Mouse (Mus musculus) CH12.LX (cell line): Measurements from ENCODE around the gene Pdcd6ip. TPM values are rescaled to one million over a fixed set of nuclear protein-coding genes. Genes with fewer than 3 reads are reported as not detected.
A peak's percentile ranks its signal among the peaks of the same experiment; 100 is the strongest.

ENCODE experiments used
- DNase-seq: peaks from one replicate; pipeline ENCODE4 v3.0.0-alpha.2; 2013; ENCODE audit errors: extremely low read depth
- H3K27ac ChIP-seq: 2 replicates; pipeline ENCODE4 v1.5.1; 2012; ENCODE audit warnings: low read depth, mild to moderate bottlenecking, control low read depth, moderate library complexity; ENCODE audit not compliant: insufficient read depth
- H3K27me3 ChIP-seq: replicated peaks from 2 replicates; pipeline ENCODE3; 2012; ENCODE audit warnings: inconsistent platforms
- H3K36me3 ChIP-seq, 2 experiments: replicated peaks in 1 of 2; 2 replicates each; pipeline versions ENCODE3 to v1.6.1; 2012; ENCODE audit warnings: inconsistent platforms in 1 of 2, low read length in 1 of 2, mild to moderate bottlenecking in 1 of 2, mixed read lengths in 1 of 2, moderate library complexity in 1 of 2; ENCODE audit not compliant: control insufficient read depth in 1 of 2, insufficient read depth in 1 of 2
- H3K4me1 ChIP-seq, 2 experiments: 2 replicates each; pipeline ENCODE4 v1.6.1; 2012; ENCODE audit warnings: inconsistent platforms in 1 of 2, moderate library complexity in 1 of 2; ENCODE audit not compliant: insufficient read depth in 2 of 2, control insufficient read depth in 1 of 2
- H3K4me2 ChIP-seq: 2 replicates; pipeline ENCODE4 v1.6.1; 2012; ENCODE audit warnings: low read depth, mild to moderate bottlenecking, control low read depth; ENCODE audit not compliant: poor library complexity, insufficient read depth, severe bottlenecking
- H3K4me3 ChIP-seq, 3 experiments: fragments of 150-350 bp in 1 of 3; sonication (generic) in 1 of 3; replicated peaks in 1 of 3; 2 replicates each; pipeline versions ENCODE3 to v1.5.1; 2011 to 2012; ENCODE audit warnings: low read depth in 2 of 3, low read length in 2 of 3, mild to moderate bottlenecking in 2 of 3, moderate library complexity in 2 of 3, control low read depth in 1 of 3, improper control_type of control experiment in 1 of 3, inconsistent platforms in 1 of 3, mixed read lengths in 1 of 3; ENCODE audit not compliant: poor library complexity in 1 of 3
- H3K79me2 ChIP-seq: replicated peaks from 2 replicates; pipeline ENCODE4 v1.6.1; 2012; ENCODE audit warnings: mild to moderate bottlenecking, moderate library complexity; ENCODE audit not compliant: control insufficient read depth, poor library complexity, insufficient read depth, severe bottlenecking; ENCODE audit errors: extremely low read depth
- H3K9ac ChIP-seq: 2 replicates; pipeline ENCODE4 v1.6.1; 2012; ENCODE audit warnings: low read depth, mild to moderate bottlenecking, control low read depth, moderate library complexity; ENCODE audit not compliant: insufficient read depth
- H3K9me3 ChIP-seq: replicated peaks from 2 replicates; pipeline ENCODE3; 2012; ENCODE audit warnings: low read length, inconsistent platforms, mixed read lengths
- BHLHE40 ChIP-seq: IDR thresholded peaks from 2 replicates; pipeline ENCODE4 v1.6.1; 2011; ENCODE audit warnings: mild to moderate bottlenecking, low read depth, low read length, improper control_type of control experiment
- CHD1 ChIP-seq: IDR thresholded peaks from 2 replicates; pipeline ENCODE4 v1.6.1; 2012; ENCODE audit warnings: low read depth, low read length, improper control_type of control experiment, inconsistent platforms
- CHD2 ChIP-seq: IDR thresholded peaks from 2 replicates; pipeline ENCODE4 v1.6.1; 2011; ENCODE audit warnings: low read length, improper control_type of control experiment
- CTCF ChIP-seq, 2 experiments: IDR thresholded peaks in 1 of 2; conservative IDR thresholded peaks in 1 of 2; 2 replicates each; pipeline ENCODE4 v1.5.1; 2011 to 2012; ENCODE audit warnings: low read depth in 2 of 2, low read length in 2 of 2, improper control_type of control experiment in 1 of 2, inconsistent platforms in 1 of 2, mild to moderate bottlenecking in 1 of 2, moderate library complexity in 1 of 2
- E2F4 ChIP-seq: IDR thresholded peaks from 2 replicates; pipeline ENCODE4 v1.6.1; 2011; ENCODE audit warnings: low read depth, low read length, improper control_type of control experiment; ENCODE audit not compliant: insufficient replicate concordance
- ELF1 ChIP-seq: IDR thresholded peaks from 2 replicates; pipeline ENCODE4 v1.6.1; 2014; ENCODE audit warnings: low read depth, mild to moderate bottlenecking, inconsistent platforms, low read length, improper control_type of control experiment
- EP300 ChIP-seq: IDR thresholded peaks from 2 replicates; pipeline ENCODE4 v1.6.1; 2011; ENCODE audit warnings: low read length, improper control_type of control experiment
- ETS1 ChIP-seq: conservative IDR thresholded peaks from 2 replicates; pipeline ENCODE4 v1.6.1; 2012; ENCODE audit warnings: low read depth, mild to moderate bottlenecking, inconsistent platforms, low read length, improper control_type of control experiment, moderate library complexity
- GABPA ChIP-seq: IDR thresholded peaks from 2 replicates; pipeline ENCODE4 v1.6.1; 2012; ENCODE audit warnings: low read depth, low read length, improper control_type of control experiment, inconsistent platforms; ENCODE audit not compliant: insufficient replicate concordance
- HCFC1 ChIP-seq: IDR thresholded peaks from 2 replicates; pipeline ENCODE4 v1.6.1; 2012; ENCODE audit warnings: low read depth, mild to moderate bottlenecking, inconsistent platforms, low read length, improper control_type of control experiment
- IRF4 ChIP-seq: IDR thresholded peaks from 2 replicates; pipeline ENCODE4 v1.6.1; 2014; ENCODE audit warnings: low read depth, mild to moderate bottlenecking, inconsistent platforms, low read length, improper control_type of control experiment
- JUN ChIP-seq: IDR thresholded peaks from 2 replicates; pipeline ENCODE4 v1.6.1; 2011; ENCODE audit warnings: low read depth, mild to moderate bottlenecking, low read length, improper control_type of control experiment, moderate library complexity; ENCODE audit not compliant: insufficient read depth
- JUND ChIP-seq: conservative IDR thresholded peaks from 2 replicates; pipeline ENCODE4 v1.6.1; 2011; ENCODE audit warnings: low read depth, low read length, improper control_type of control experiment
- KAT2A ChIP-seq: IDR thresholded peaks from 2 replicates; pipeline ENCODE4 v1.6.1; 2012; ENCODE audit warnings: low read length, improper control_type of control experiment, inconsistent platforms; ENCODE audit not compliant: insufficient replicate concordance
- MAFK ChIP-seq: IDR thresholded peaks from 2 replicates; pipeline ENCODE4 v1.6.1; 2011; ENCODE audit warnings: low read length, improper control_type of control experiment; ENCODE audit not compliant: insufficient replicate concordance
- MAX ChIP-seq: IDR thresholded peaks from 2 replicates; pipeline ENCODE4 v1.6.1; 2011; ENCODE audit warnings: low read length, improper control_type of control experiment
- MAZ ChIP-seq: IDR thresholded peaks from 2 replicates; pipeline ENCODE4 v1.6.1; 2012; ENCODE audit warnings: low read depth, mild to moderate bottlenecking, inconsistent platforms, low read length, improper control_type of control experiment, moderate library complexity
- MEF2A ChIP-seq: IDR thresholded peaks from 2 replicates; pipeline ENCODE4 v1.6.1; 2014; ENCODE audit warnings: low read depth, mild to moderate bottlenecking, inconsistent platforms, low read length, improper control_type of control experiment, borderline replicate concordance
- MXI1 ChIP-seq: IDR thresholded peaks from 2 replicates; pipeline ENCODE4 v1.6.1; 2011; ENCODE audit warnings: mild to moderate bottlenecking, low read depth, low read length, improper control_type of control experiment
- MYC ChIP-seq: IDR thresholded peaks from 2 replicates; pipeline ENCODE4 v1.6.1; 2011; ENCODE audit warnings: low read depth, mild to moderate bottlenecking, improper control_type of control experiment, low read length
- NELFE ChIP-seq: IDR thresholded peaks from 2 replicates; pipeline ENCODE4 v1.6.1; 2011; ENCODE audit warnings: low read depth, low read length, improper control_type of control experiment
- NRF1 ChIP-seq: IDR thresholded peaks from 2 replicates; pipeline ENCODE4 v1.6.1; 2014; ENCODE audit warnings: low read depth, mild to moderate bottlenecking, inconsistent platforms, low read length, improper control_type of control experiment, moderate library complexity
- PAX5 ChIP-seq: IDR thresholded peaks from 2 replicates; pipeline ENCODE4 v1.6.1; 2012; ENCODE audit warnings: low read length, inconsistent platforms, mixed read lengths
- POLR2A ChIP-seq: IDR thresholded peaks from 2 replicates; pipeline ENCODE4 v1.6.1; 2011; ENCODE audit warnings: low read depth, mild to moderate bottlenecking, improper control_type of control experiment, low read length
- POLR2AphosphoS2 ChIP-seq: IDR thresholded peaks from 2 replicates; pipeline ENCODE4 v1.6.1; 2011; ENCODE audit warnings: low read depth, low read length, improper control_type of control experiment
- RAD21 ChIP-seq: IDR thresholded peaks from 2 replicates; pipeline ENCODE4 v1.6.1; 2011; ENCODE audit warnings: low read depth, mild to moderate bottlenecking, low read length, improper control_type of control experiment, moderate library complexity
- RCOR1 ChIP-seq: conservative IDR thresholded peaks from 2 replicates; pipeline ENCODE4 v1.6.1; 2012; ENCODE audit warnings: low read depth, mild to moderate bottlenecking, inconsistent platforms, low read length, improper control_type of control experiment
- SIN3A ChIP-seq: IDR thresholded peaks from 2 replicates; pipeline ENCODE4 v1.6.1; 2012; ENCODE audit warnings: low read length, improper control_type of control experiment, inconsistent platforms
- SMC3 ChIP-seq: IDR thresholded peaks from 2 replicates; pipeline ENCODE4 v1.6.1; 2011; ENCODE audit warnings: low read depth, low read length, improper control_type of control experiment
- TBP ChIP-seq: conservative IDR thresholded peaks from 2 replicates; pipeline ENCODE4 v1.6.1; 2011; ENCODE audit warnings: low read depth, low read length, improper control_type of control experiment
- TCF12 ChIP-seq: IDR thresholded peaks from 2 replicates; pipeline ENCODE4 v1.6.1; 2014; ENCODE audit warnings: low read depth, mild to moderate bottlenecking, inconsistent platforms, low read length, improper control_type of control experiment
- UBTF ChIP-seq: IDR thresholded peaks from 2 replicates; pipeline ENCODE4 v1.6.1; 2012; ENCODE audit warnings: low read depth, mild to moderate bottlenecking, inconsistent platforms, low read length, improper control_type of control experiment, moderate library complexity
- USF1 ChIP-seq: IDR thresholded peaks from 2 replicates; pipeline ENCODE4 v1.6.1; 2014; ENCODE audit warnings: low read depth, mild to moderate bottlenecking, inconsistent platforms, low read length, improper control_type of control experiment
- USF2 ChIP-seq: conservative IDR thresholded peaks from 2 replicates; pipeline ENCODE4 v1.6.1; 2011; ENCODE audit warnings: low read depth, low read length, improper control_type of control experiment
- ZC3H11A ChIP-seq: IDR thresholded peaks from 2 replicates; pipeline ENCODE4 v1.6.1; 2012; ENCODE audit warnings: low read depth, mild to moderate bottlenecking, inconsistent platforms, low read length, improper control_type of control experiment
- ZKSCAN1 ChIP-seq: IDR thresholded peaks from 2 replicates; pipeline ENCODE4 v1.6.1; 2012; ENCODE audit warnings: low read depth, inconsistent platforms, low read length, improper control_type of control experiment, borderline replicate concordance
- ZMIZ1 ChIP-seq: IDR thresholded peaks from 2 replicates; pipeline ENCODE4 v1.6.1; 2012; ENCODE audit warnings: low read depth, mild to moderate bottlenecking, inconsistent platforms, low read length, improper control_type of control experiment
- ZNF384 ChIP-seq: IDR thresholded peaks from 2 replicates; pipeline ENCODE4 v1.6.1; 2012; ENCODE audit warnings: low read depth, low read length, improper control_type of control experiment, inconsistent platforms
- dilution Hi-C: fragments of 300-500 bp; cut with MboI; formaldehyde crosslinking; loops from 2 replicates; pipeline ENCODE4 v1.14.3; 2020; ENCODE audit warnings: low sequenced_read_pairs; ENCODE audit not compliant: extremely low pct_unique_long_range_greater_than_20kb, extremely low pct_ligation_motif_present
- in situ Hi-C: fragments of 300-500 bp; cut with MboI; formaldehyde crosslinking; loops from 3 replicates; pipeline ENCODE4 v1.14.3; 2019; ENCODE audit warnings: low sequenced_read_pairs, low pct_ligation_motif_present, low pct_unique_long_range_greater_than_20kb, mixed read lengths
- polyA plus RNA-seq: library from polyadenylated mRNA; unstranded; fragments of >175 nt; gene quantifications from 2 replicates; pipeline ENCODE4 v1.2.1, GENCODE M21; 2012; ENCODE audit warnings: low read depth; ENCODE audit not compliant: insufficient read length
- total RNA-seq, 2 experiments: library from RNA; depleted of rRNA; stranded (reverse); fragments of 300-350 nt in 1 of 2; fragments of >200 nt in 1 of 2; gene quantifications; 2 replicates each; pipeline ENCODE4 v1.2.3; 2012 to 2014

Gene Pdcd6ip
- total and polyA plus RNA-seq, 3 experiments, result 23.3 to 75.6 (median 29.5) TPM

GRCm38 (mm10) chr9:113741108-113741636 is 33.1 kb upstream of the Pdcd6ip start, which contains the start of gene Clasp2:
Gene Clasp2 (plus strand): TSS chr9:113741473.
- dilution Hi-C loops, result no loop called here

GRCm38 (mm10) chr9:113738941-113739340 is 30.9 kb upstream of the Pdcd6ip start:
- no peaks in the 10 kb centered on the region for H3K27me3 ChIP-seq
- no peak overlapping the region for H3K9ac ChIP-seq
- peaks cover 4 to 19% of the 10 kb centered on the region in 2 experiments for H3K4me1 ChIP-seq
- H3K9me3 ChIP-seq, result no peaks in the 10 kb centered on the region
- DNase-seq, result no peak
- no peak overlapping the region for H3K4me2 ChIP-seq
- no peak overlapping the region for H3K27ac ChIP-seq
- no peak overlapping the region for H3K4me3 ChIP-seq
- peaks cover 0 to 3% of the 10 kb centered on the region in 2 experiments for H3K36me3 ChIP-seq
- dilution Hi-C loops (no loop called here), in situ Hi-C loops (loop anchor here (25.0 kb wide), 1 partner anchor 348 kb away; no protein-coding TSS in a partner anchor)
- peaks cover 15% of the 10 kb centered on the region for H3K79me2 ChIP-seq
- TF ChIP-seq MXI1 (no peak), USF2 (no peak), ZC3H11A (no peak), TCF12 (no peak), UBTF (no peak), IRF4 (no peak), TBP (no peak), ZKSCAN1 (no peak), USF1 (no peak), SMC3 (no peak), HCFC1 (no peak), SIN3A (no peak), NRF1 (no peak), ELF1 (no peak), ZNF384 (no peak), MYC (no peak), ZMIZ1 (no peak)

More at GRCm38 (mm10) chr9:113741108-113741636, 33.1 kb upstream of the Pdcd6ip start, which contains the start of gene Clasp2:
- Histone ChIP-seq H3K36me3 (peaks cover 0 to 5% of the 10 kb centered on the region in 2 experiments), H3K4me2 (peak within 1 kb of the TSS; percentile 88), H3K9me3 (no peaks in the 10 kb centered on the region), H3K9ac (peak within 1 kb of the TSS; percentile 74), H3K4me3 (peak within 1 kb of the TSS; percentile 84 to 94 (median 88)), H3K27ac (peak within 1 kb of the TSS; percentile 22), H3K79me2 (peaks cover 23% of the 10 kb centered on the region), H3K27me3 (no peaks in the 10 kb centered on the region), H3K4me1 (peaks cover 11 to 40% of the 10 kb centered on the region in 2 experiments)
- peak; percentile 71 for DNase-seq
- in situ Hi-C loops, result loop anchor here (10.0 to 25.0 kb wide), 2 partner anchors 184 to 346 kb away; no protein-coding TSS in a partner anchor
- TF ChIP-seq ZC3H11A (no peak), MXI1 (peak; percentile 81), JUND (no peak), ZMIZ1 (no peak), JUN (no peak), USF2 (no peak), CTCF (conservative IDR thresholded peaks at IDR 0.05 in 1 of 2, IDR thresholded peaks at IDR 0.05 in 1 of 2; ENCODE audit: low read depth in 2 of 2, low read length in 2 of 2) (no peak), BHLHE40 (no peak), MAZ (no peak), USF1 (no peak), PAX5 (no peak), IRF4 (0 out of 2 replicates have a peak, but pooled peaks have one; percentile 25), RAD21 (no peak), ELF1 (peak; percentile 10; the same call in 1 of the 2 replicates), HCFC1 (peak; percentile 60; the same call in 1 of the 2 replicates), CHD2 (no peak; the same call in 1 of the 2 replicates), MYC (no peak), GABPA (no peak), TBP (no peak), POLR2A (peak; percentile 85), EP300 (no peak), ZKSCAN1 (no peak), KAT2A (0 out of 2 replicates have a peak, but pooled peaks have one; percentile 35), SIN3A (peak; percentile 35; the same call in 1 of the 2 replicates), ZNF384 (no peak), POLR2AphosphoS2 (no peak), ETS1 (no peak), MAX (no peak), MEF2A (no peak), NELFE (peak; percentile 81), RCOR1 (no peak), SMC3 (no peak), MAFK (no peak), NRF1 (no peak), TCF12 (peak; percentile 63; the same call in 1 of the 2 replicates), UBTF (no peak; the same call in 1 of the 2 replicates), CHD1 (no peak), E2F4 (no peak)
